Mouse (Mus musculus) spleen, adult 12 weeks (tissue): ENCODE data around the gene Lmna.

ENCODE experiments used
- DNase-seq: peaks from one replicate; pipeline ENCODE4 v3.0.0; 2022; ENCODE audit warnings: low spot score

Lmna gene

DNA sequence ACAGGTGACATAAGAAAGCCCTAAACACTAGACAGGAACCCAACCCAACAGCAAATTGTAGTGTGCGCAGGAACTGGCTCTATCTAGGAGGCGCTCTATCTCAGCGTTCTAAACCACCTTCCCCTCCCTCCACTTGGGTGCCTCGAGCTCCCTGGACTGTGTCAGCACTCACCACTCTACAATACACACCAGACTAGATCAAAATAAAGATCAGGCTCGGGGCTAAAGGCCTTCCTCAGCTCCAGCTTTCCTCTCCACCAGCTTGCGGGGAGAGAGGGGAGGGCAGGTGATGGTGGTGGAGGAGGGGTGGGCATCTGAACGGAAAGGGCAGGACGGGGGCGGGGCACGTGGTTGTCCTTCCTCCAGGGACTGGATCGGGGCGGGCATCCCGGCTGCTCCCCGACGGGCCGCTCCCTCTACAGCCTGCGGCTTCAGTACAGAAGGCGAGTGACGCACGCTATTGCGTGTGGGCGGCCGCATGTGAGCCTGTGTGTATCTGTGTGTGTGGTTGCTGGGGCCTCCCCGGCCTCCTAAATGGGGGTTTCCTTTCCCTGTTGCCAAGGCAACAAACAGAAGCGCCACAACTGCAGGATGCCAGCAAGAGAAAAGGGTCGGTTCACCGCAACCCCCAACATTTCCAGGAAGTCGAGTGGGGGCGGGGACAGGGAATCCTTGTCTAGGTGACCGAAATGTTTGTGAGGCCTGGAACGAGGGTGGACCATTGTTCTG, at the start of gene Lmna:
Gene Lmna (minus strand): TSS at position 265 of the 729 bp plus-strand sequence.
- DNase-seq, result peak; percentile 83

DNA sequence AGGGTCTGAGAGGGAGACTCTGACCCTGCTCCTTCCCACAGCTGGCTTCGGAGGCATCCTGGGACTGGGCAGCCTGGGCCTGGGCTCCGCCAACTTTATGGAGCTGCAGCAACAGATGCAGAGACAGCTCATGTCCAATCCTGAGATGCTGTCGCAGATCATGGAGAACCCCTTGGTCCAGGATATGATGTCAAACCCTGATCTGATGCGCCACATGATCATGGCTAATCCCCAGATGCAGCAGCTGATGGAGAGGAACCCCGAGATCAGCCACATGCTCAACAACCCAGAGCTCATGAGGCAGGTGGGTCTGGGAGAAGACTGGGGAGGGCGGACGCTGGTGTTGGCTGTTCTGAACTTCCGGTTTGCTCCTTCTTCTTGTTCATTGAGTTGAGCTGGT, 46.9 kb upstream of the Lmna start:
- DNase-seq, result no peak

DNA sequence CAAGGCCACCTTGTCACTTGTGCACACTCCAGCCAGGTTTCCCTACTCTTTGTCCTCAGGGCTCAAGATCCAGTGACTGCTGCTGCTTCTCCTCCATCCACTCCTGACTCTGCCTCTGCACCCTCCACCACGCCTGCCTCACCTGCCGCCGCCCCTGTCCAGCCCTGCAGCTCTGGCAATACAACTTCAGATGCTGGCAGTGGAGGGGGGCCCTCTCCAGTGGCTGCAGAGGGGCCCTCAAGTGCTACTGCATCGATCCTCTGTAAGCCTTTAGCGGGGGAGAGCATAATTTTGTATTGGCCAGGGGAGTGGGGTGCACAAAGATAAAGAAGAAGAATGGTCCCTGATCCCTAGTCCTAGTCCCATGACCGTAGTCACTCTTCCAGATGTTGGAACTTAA, 46.0 kb upstream of the Lmna start:
- DNase-seq, result no peak

DNA sequence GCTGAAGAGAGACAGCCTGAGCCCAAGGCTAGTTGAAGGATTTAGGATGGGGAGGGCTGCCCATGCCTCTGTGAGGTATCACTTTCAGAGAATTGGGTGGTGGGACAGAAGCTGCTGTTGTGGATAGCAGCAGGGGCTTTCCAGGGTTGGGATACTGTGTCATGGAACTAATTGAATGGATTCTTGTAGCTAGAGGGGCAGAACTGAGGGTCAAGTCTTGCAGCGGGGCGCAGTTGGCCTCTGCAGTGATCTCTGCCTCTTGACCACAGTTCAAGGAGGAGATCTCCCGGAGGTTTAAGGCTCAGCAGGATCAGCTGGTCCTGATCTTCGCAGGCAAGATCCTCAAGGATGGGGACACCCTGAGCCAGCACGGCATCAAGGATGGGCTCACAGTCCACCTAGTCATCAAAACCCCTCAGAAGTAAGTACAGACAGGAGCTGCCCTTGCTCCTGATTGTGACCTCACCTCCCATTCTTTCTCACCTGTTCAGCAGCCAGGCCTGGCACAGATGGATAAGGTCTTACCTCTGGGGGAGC, 45.4 kb upstream of the Lmna start:
- DNase-seq, result no peak

DNA sequence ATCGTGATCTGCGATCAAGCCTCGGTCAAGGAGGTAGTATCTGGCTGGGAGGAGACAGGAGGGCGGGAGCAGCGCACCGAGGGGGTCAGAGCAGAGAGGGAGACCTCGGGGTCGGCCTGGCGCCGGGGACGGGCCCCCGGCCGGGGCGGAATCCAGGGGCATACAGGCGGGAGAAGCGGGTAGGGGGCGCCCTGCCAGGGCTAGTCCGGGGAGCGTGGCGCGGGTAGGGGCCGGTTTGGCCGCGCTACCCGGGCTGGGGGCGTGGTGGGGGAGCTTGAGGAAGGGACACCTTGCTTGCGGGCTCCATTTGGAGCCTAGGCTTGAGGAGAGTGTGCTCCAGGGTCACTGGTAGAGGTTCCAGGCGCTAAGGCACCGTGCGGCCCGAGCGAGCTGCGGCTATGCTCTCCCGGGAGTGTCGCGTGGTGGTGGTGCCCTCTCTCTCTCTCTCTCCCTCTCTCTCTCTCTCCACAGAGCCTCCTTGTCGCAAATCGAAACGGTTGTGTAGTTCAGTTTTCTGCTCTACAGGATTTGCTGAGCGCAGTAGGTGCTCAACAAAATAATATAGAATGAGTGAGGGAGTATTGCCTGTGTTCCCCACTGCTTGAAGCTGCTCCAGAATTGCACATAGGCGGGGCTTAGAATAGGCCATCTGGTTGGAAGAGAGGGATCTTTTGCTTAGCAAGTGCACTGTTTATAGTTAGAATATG, 44.3 kb upstream of the Lmna start:
- peak; percentile 36 for DNase-seq

DNA sequence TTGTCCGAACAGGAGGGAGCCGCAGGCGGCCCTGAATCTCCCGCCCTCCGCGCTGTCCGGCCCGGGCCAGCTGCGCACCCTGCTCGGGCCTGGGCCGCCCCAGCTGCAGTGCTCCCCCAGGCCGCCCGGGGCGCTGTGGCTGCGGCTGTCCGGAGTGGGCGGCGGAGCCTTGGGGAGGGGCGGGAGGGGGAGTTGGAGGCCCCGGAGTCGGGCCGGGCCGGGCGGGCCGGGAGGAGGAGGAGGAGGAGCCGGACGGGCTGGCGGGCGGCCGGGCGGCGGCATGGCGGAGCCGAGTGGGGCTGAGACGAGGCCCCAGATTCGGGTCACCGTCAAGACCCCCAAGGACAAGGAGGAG, 43.7 kb upstream of the Lmna start, which contains the start of gene Ubqln4:
Gene Ubqln4 (plus strand): TSS at position 234 of the 355 bp plus-strand sequence.
- DNase-seq, result peak; percentile 87

DNA sequence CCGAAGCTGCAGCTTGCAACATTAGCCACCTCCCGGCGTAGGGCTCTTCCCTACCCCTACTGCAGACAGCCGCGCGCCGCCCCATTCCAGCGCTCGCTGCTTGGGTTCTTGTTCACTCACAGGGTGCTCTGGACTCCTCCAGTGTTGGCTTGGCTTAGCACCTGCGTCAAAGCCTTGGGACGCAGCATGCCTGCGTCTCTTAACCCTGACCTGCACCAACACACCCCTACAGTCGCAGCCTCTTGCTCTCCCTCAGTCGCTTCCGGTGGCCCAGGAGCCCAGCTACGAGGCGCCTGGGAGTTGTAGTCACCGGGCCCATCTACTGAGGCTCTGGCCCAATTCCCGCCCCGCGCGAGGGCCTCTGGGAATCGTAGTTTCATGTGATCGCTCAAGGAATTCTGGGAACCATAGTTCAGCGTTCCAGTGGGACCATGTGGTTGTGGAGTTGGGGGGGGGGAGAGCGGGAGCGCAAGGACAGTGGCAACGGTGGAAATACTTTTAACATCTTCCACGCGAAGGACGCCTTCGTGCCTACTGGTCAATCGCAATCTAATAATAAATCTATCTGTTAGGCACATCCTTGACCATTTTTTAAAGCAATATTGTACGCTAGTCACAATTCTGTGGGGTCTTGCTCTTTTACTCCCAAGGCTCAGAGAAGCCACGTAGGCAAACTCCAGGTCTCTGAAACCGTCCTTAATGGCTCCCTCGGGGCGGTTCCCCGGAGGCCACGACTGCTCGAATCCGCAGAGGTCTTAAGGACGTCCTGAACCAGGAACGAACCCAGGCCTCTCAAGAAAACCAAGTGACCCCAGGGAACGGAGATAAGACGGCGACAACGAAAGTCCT, 43.1 kb upstream of the Lmna start, which contains the start of gene Lamtor2:
Gene Lamtor2 (minus strand): TSS at position 399 of the 849 bp plus-strand sequence.
- peak; percentile 89 for DNase-seq

DNA sequence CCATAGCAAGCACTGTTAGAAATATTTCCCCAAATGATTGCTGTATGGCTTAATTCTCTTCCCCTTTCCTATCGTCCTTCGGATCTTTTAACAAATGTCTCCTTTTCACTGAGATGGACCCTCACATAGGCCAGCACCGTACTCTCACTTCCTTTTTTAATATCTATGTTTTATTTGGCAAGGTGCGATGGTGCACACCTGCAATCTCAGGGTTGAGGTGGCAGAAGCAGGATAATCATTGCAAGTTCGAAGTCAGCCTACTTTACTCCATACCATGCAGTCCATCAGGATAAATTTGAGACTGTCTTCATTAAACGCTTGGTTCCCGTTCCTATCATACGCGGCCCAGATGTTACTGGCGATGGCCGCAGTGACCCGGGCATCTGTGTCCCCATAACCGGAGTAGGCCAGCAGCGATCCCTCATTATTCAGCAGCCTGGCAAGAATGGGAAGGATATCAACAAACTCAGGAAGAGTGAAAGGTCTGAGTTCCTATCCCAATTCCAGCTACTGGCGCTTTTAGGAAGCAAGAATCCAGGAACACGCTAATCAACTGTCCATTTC, 42.4 kb upstream of the Lmna start:
- DNase-seq, result no peak

DNA sequence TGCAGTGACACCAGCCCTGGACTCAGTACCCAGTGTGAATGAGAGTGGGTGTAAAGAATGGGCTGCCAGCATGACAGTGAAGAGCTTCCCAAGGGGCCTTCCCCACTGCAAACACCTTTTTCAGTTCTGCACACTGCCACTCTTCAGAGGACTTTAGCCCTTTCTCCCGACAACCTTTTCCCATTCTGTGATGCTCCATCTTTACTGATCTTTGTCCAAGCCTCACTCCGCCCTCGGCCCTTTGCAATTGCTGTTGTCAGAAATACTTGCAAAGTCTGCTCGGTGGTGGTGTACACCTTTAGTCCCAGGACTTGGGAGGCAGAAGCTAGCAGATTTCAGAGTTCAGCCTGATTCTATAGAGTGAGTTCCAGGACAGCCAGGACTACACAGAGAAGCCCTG, 41.8 kb upstream of the Lmna start:
- no peak for DNase-seq

DNA sequence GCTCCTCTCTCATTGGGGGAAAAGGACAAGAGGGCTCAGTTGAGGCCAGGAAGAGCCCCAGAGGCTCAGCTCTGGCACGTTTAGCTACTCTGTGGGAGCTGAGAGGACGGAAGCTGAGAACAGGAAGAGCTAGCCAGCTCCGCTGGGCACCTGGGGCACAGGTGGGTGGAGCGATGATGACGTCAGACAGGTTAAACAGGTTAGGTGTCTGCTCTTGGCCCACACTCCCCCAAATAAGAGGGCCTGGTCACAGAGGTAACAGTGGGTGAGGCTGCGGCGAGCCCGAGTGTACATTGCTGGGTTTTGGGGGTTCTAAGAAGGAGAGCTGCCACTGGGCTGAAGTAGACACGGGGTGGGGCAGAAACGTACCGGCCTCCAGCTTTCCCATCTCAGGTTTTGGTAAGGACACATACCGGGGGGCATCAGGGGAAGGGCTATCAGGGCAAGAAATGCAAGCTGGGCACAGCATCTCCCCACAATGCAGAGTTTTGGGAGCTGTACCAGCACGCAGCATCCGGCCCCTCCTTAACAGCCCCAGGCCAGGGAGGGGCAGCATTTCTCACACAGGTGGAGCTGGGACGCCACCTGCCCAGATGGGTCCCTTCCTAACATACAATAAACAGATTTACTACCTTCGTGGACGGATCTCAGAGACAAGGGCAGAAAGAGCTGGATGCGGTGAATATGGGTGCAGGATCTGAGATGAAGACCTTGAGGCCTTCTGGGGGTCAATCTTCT, 38.6 kb upstream of the Lmna start, which contains the start of gene Rab25:
Gene Rab25 (minus strand): TSS at position 121 of the 738 bp plus-strand sequence.
- no peak for DNase-seq

DNA sequence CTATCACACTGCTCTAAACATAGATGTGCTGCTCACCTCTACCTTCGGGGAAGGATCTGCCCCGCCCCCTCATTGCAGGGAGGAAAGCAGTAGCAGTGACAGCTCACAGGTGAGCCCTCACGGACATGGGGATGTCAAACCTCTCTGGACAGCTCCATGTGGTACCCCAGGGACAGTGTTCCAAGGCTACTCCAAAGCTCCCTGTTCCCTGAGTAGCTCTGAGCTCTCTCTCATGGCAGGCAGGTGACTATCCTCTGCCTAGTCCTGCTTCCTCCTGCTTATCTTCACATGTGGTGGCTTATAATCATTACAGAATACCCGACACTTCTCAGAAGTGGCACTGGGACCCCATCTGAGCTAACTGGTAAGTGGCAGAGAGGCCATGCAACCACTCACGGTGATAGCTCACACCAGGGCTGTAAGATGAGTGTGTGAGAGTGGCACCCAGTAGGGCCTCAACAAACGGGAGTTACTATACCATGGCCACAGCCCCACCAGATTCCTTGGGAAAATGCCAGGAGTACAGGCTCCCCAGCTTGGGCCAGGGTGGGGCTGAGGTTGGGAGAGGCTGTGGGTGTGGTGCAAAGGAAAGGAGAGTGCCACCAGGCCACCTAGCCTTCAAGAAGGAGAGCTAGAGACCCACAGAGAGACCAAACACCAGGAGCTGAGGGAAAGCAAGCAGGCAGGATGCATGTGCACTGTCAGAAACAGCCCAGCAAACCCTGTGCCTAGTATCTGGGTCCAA, 37.1 kb upstream of the Lmna start:
- no peak for DNase-seq

DNA sequence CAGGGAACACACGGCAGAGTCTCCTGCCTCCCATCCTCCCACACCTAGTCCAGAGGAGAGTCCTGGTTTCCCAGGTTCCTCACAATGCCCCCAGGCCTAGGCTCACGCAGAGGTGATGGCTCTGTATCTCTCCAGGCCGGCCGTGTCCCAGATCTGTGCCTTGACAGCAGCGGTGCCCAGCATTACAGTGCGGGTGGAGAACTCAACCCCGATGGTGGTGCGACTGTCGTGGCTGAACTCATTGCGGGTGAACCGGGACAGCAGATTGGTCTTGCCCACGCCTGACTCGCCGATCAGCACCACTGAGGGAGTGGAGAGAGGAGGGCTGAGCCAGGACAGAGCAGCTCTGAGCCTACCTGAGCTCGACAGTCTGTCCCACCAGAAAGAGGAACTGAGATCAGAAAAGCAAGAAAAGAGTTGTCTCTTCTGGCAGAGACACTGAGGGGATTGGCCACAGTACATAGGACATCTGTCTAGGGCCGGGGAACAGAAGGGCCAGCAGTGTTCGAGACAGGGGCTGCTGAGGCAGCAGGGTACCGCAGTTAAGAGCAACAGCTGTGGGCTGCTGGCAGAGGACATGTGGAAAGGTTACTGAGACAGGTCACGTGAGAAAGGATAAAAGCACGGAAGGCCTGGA, 35.3 kb upstream of the Lmna start:
- no peak for DNase-seq

DNA sequence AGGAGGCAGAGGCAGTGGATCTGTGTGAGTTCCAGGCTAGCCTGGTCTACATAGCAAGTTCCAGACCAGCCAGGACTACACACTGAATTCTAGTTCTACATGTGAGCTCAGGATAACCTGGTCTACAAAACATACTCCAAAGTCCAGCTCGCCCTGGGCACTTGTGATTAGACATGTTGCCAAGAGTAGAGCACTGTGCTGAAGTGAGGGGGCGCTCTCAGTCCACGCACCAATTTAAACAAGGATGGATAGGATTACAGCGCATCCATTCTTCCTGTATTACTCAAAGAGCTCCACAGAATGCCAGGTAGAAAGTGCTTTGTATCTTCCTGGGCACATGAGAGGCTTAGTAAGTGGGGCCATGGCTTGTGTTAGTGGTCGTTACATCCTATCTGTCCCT, 34.8 kb upstream of the Lmna start:
- DNase-seq, result no peak

DNA sequence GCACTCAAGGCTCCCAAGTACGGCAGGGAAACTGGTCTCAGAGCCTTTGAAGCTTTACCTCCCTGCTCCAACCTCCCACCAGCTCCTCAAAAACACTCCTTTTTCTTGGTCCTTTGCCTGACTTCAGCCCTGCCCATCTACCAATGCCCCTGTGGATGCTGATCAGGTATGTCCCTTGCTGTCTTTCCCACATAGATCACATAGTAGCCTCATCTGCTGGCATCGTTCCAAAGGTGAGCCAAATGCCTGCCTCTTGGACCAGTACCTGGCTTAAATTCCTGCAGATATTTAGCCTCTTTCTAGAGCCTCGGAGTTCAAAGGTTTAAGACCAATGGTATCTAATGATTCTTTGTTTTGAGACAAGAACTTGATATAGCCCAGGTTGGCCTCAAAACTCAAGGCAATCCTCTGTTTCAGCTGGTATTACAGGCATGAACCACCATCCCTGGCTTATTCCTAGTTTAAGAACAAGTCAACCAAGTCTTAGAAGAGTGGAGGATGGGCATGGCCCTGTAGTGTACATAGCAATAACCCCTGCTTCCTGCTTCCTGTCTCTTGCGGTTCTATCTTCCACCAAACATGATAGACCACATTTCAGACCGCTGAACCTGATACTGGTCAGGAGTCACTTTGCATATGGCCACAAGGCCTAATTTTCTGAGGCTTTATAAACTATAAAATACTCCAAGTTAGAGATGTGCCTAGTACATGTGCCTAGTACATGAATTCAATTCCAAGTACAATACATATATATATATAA, 34.1 kb upstream of the Lmna start:
- DNase-seq, result no peak

DNA sequence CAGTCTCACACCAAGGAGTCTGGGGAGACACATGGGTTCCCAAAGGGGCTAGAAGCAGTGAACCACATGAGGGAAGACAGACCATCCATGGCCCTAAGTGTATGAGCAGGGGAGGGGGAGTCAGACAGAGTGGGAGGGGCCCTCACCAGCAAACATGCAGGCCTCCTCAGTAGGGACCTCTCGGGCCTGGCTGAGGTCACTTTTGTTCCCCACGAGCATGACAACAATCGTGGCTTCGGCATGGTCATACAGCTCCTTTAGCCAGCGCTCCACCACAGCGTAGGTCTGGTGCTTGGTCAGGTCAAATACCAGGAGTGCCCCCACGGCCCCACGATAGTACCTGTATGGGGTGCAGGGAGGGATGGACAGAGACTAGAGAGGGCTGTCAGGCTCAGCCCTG, 33.4 kb upstream of the Lmna start:
- no peak for DNase-seq

DNA sequence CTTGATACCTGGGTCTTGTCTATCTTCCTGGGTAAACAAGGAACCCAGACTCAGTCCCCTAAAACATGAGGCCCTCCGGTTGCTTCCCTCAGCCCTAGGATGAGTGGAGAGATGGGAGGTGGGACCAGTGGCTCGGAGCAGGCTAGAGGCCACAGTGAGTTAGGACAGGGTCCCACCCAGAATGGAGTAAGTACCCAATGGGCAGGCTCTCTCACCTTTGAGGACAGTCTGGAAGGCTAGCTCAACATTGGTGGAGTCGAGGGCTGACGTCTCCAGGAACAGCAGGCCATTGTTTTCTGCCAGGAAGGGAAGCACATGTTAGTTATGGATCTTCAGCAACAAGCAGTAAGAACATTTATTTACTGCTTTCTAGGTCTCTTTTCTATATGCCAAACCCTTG, 32.7 kb upstream of the Lmna start:
- DNase-seq, result no peak

DNA sequence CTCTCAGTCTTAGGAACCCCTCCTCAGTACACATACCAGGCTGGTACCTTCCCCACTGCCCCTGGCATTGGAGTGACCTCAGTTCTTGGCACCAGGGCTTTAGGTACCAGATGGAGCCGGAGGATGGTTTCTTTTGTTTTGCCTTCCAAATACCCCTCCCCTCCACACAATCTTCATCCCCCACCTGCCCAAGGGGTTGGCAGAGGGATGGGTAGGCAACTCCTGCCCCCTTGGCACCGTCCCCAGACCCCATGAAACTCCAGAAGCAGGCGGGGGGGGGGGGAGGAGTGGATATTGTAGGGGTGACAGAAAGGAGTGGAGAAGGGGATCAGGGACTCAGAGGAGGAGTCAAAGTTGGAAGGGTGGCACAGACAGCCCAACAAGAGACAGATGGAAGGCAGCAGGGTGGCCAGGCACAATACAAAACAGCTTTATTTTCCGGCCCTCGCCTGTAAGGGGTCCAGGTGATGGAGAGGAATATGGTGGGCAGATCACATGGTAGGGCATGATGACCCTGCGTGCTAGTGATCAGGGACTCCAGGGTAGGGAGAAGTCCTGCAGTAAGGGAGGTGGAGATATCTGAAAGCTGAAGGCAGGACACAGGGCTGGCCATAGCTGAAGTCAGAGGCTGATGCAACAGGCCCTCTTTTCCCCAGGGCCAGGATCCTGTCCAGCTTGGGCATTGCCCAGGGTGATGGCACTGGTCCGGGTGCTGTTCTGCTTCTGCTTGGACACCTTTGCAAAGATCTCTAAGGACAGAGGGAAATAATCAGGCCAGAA, 32.1 kb upstream of the Lmna start:
- DNase-seq, result no peak

DNA sequence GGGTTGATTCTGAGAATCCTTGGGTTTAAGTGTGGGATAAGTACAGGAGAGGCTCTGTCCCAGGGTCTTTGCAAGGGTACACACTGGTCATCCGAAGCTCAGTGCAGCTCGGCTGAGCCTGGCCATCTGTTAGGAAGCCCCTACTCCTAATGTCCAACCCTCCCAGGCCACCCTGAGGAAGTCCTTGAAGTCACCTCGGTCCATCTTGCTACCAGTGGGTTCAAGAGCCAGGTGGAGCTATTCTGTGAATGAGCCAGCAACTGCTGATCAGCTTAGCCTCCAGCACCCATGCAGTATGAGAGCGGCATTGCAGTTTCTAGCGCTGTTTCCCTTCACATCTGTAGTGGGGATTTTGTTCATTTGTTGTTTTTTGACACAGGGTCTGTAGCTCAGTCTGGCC, 30.3 kb upstream of the Lmna start:
- DNase-seq, result no peak

DNA sequence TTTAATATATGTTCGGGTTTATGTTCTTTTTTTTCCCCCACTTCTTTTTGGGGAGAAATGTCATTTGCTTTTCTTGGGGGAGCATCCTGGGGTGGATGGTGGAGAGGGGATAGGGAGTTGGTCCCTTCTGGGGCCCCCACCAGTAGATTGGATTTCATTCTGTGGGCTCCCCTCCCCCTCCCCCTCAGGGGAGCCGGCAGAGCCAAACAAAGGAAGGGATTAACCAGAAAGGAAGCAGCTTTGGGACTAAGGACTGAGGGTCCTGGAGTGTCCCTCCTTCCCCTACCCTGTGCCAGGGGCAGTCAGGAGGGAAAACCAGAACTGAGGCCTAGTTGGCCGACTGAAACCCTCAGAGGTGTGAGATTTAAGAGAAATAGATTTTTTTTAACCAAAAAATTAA, 29.6 kb upstream of the Lmna start:
- no peak for DNase-seq
